Mouse (Mus musculus): ENCODE measurements around the gene Crygd.

- no peak for TF ChIP-seq POLR2A (IDR thresholded peaks at IDR 0.05; ENCODE audit: extremely low read depth, insufficient read depth, low read length)
- no peak for TF ChIP-seq CTCF (IDR thresholded peaks at IDR 0.05; ENCODE audit: low read depth, low read length)
Measured at GRCm38 (mm10) chr1:65082188-65082587, 18.9 kb upstream of the Crygd start, which contains the start of gene Crygb.

Measured in liver, adult 2 months (tissue).